Mouse (Mus musculus) adrenal gland (tissue): Measurements from ENCODE around the gene Mill2.
"Not testable (repeated sequence)": the region's sequence is repeated elsewhere in the genome, so short reads cannot be mapped to it uniquely, and the experiment has no call there.

Experiments used
- intact Hi-C: fragments of 180-260 bp; cut with DNase I; formaldehyde crosslinking; loops from one replicate; pipeline ENCODE4 v1.15.1; 2025
- long read RNA-seq, 2 experiments: library from polyadenylated mRNA; unstranded; transcript quantifications; one replicate each; pipeline ENCODE4 v2.0.0; 2020; ENCODE audit warnings: borderline replicate concordance in 1 of 2; ENCODE audit not compliant: insufficient replicate concordance in 1 of 2

The Mill2 gene
- long read RNA-seq, experiment 1, partial matches to known transcripts = 1 of 3 reads
- long read RNA-seq, experiment 1, other reads (novel, unspliced or antisense) = 2 of 3 reads
- long read RNA-seq, experiment 2, partial matches to known transcripts = 0 of 8 reads
- long read RNA-seq, experiment 2, other reads (novel, unspliced or antisense) = 5 of 8 reads

DNA sequence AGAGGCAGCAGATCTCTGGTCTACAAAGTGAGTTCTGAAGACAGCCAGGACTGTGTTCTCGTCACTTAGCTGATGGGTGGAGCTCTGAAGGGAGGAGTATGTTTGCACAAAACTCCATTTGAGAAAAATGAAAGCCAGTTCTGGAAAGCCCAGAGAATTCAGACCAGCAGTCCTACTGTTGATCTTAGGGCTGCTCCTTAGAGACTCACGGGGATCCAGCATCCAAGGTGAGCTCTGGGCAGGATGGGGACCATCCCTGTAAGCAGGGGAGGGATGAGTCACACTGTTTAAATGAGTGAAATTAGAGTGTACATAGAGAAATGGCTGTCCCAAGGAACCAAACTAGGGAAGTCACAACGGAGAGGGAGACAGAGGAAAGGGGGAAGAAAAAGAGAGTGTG lies at the start of gene Mill2:
Gene Mill2, plus strand, starts transcription at position 102 of the 400 bp plus-strand sequence.
- intact Hi-C loops = no loop called here

DNA sequence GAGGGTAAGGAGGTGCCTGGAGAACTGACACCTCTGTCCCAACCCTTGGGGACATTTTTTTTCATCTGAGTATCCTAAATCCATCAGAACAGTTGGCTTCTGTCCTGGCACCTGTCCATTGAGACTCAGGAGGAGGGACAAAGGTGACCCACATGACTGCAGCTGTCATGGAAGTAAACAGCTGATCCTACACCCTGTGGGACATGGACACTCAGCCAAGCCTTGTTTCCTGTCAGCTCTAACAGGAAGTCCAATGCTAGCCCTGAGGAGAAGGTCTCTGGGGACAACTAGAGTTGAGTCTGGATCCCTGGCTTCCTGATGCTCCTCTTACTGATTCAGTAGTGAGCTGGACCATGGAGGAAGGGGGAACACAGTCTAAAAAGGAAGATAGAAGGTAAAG lies 49.1 kb upstream of the Mill2 start:
- intact Hi-C loops = not testable (repeated sequence)

DNA sequence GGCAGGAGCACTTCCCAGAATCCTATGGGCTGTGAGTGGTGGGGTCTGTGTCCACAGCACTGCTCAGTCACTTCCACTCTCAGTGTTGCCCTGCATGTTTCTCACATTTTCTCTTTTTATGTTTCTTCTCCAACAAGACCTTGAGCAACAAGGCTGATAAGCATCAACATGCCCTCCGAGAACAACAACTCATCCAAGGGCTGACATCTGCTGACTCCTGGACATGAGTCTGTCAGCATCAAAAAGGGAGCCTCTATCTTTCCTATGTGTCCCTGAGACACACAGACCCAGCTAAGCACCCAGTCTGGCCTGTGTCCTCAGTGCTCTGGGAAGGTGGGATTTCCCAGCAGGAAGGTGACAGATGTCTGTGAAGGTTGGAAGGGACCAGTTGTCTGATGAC lies 41.3 kb upstream of the Mill2 start, which contains the start of gene Psg19:
Gene Psg19, minus strand, starts transcription at position 101 of the 400 bp plus-strand sequence.
- intact Hi-C loops = no loop called here

DNA sequence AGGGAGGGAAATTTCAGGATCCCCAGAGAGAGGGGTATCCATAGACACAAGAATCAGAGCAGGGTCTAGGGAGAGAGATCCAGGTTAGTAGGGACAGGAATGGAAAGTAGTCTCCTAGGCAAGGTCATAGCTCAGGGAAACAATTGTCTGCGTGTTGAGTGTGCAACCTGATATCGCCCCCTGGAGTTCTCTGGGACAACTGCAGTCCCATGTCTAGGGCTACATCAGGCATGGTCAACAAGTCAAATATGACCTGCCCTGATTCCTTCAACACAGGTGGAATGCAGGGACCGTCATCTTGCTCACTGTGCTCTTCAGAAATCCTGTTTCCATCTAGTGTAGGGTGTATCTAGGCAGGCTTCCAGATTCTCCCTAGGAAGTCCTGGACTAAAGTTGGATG lies 40.6 kb upstream of the Mill2 start:
- intact Hi-C loops = no loop called here

DNA sequence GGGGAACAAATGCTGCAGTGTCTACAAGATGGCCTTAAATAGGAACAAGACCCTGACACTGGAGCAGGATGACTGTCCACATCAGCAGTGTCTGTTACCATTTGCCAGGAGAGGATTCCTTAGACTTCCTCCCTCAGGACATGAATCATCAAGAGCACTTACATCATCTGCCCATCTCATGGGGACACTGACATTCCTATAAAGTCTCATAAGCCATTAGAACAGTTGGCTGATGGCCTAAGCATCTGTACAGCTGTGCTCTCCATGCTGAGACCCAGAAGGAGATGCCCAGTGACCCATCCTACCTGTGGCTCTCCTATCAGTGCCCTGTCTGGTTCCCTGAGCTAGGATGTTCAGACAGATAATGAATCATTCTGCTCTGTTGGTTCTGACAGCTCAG lies 36.2 kb upstream of the Mill2 start:
- intact Hi-C loops = no loop called here

DNA sequence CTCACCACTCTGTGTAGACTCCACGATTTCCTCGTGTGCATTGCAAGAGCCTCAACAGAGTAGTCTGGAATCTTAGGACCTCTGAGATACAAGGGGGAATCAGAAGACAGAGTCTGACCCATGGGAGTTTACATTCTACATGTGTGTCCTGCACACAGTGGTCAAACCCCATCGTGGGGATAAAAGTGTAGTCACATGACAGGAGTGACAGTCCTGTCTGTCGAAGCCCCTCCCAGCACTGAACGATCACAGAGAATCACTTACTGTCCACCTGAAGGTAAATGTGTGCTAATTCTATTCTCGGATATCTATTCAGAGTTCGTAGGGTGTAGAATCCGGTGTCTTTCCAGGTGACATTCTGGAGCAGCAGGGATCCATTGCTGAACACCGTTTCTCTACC lies 21.5 kb upstream of the Mill2 start:
- intact Hi-C loops = no loop called here

DNA sequence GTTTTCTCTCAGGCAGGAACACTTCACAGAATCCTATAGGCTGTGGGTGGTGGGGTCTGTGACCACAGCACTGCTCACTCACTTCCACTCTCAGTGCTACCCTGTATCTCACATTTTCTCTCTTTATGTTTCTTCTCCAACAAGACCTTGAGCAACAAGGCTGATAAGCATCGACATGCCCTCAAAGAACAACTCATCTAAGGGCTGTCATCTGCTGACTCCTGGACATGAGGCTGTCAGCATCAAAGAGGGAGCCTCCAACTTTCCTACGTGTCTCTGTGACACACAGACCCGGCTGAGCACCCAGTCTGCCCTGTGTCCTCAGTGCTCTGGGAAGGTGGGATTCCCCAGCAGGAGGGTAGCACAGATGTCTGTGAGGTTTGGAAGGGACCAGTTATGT lies 18.3 kb upstream of the Mill2 start, which contains the start of gene Psg17:
Gene Psg17, minus strand, starts transcription at position 101 of the 400 bp plus-strand sequence.
- intact Hi-C loops = no loop called here

DNA sequence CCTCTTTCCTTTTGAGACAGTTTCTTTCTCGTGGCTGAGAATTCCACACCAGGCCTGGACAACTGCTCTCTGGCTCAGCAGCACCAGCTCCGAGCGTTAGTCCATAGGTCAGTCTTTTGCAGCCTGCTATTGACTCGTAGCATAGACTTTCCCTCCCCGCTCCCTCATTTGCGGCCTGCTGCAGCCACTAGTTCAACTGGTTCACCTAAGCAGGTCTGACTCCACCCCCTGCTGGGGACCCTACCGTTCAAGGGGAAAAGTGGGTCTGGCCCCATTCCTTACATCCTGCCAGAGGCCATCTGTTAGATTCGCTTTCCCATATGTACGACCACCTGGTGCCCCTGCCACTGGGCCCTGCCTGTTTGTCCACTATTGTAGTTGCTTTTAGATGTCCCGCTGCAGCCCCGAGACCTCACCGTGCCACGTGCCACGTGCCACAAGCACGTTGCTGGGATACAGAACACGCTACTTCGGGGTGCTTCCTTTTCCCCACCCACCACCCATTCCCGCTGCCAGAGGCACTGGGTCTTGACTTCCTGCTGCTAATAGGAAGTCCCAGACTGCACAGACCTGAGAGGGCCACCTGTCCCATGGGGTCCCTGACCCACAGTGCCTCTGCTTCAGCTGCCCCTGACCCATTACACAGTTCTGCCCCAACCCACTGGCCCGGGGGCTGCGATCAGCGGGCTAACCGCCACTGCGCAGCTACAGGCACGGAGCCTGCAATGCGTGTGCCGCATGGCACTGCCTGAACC lies 11.8 kb upstream of the Mill2 start:
- intact Hi-C loops = loop anchor here (2.0 kb wide), 1 partner anchor 45 kb away; no protein-coding TSS in a partner anchor

DNA sequence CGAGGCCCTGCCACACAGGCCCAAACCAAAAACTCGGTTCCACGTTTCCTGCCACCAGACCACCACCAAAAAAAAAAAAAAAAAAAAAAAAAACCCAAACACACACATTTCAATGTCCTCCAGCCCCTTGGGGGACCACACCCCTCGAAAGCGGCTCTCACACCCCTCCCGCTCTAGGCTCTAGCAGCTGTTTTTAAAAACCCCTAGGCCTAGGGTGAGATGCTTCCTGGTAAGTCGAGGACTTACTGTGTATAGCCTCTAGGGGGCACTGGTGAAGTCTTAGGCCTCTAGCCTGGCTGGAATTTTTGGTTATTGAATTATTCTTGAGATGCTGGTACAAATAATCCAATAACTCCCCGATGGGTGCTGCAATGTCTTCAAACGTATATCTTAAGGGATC lies 11.2 kb upstream of the Mill2 start:
- intact Hi-C loops = loop anchor here (2.0 kb wide), 1 partner anchor 44 kb away; no protein-coding TSS in a partner anchor

DNA sequence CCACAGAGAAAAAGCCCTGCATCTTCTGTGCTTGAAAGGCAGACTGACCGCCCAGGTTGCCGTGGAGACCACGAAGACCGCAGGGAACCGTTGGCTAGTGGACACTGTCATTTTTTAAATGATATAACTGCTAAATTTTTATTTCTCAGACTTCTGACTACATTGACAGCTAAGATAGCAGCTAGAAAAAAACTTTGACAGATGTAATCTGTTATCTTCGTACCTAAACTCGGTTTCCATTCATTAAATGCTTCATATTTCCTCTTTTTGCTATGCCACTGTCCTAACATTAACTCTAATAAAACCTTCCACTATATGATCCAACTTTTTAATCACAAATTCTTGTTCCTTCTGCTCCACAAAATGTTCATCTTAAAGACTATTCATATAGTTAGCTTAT lies 10.2 kb upstream of the Mill2 start:
- intact Hi-C loops = loop anchor here (2.0 kb wide), 1 partner anchor 43 kb away; no protein-coding TSS in a partner anchor

DNA sequence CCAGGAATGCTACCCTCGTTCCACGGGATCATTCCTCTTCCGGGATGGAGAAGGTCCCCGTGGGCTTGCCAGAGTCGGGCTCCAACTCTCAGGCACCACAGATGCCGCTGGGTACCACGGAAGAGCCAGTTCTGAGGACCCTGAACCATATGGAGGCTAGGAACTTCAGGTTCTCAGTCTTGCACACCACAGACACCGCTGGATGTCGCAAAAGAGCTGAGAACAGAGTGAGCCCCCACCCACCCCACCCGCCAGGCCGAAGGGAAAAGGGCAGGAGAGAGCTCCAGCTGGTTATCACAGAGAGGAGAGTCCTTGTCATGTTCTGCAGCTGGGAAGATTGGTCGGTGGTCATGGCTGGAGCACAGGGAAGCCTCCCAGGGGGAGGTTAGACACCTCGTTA lies 7.5 kb upstream of the Mill2 start:
- intact Hi-C loops = no loop called here

DNA sequence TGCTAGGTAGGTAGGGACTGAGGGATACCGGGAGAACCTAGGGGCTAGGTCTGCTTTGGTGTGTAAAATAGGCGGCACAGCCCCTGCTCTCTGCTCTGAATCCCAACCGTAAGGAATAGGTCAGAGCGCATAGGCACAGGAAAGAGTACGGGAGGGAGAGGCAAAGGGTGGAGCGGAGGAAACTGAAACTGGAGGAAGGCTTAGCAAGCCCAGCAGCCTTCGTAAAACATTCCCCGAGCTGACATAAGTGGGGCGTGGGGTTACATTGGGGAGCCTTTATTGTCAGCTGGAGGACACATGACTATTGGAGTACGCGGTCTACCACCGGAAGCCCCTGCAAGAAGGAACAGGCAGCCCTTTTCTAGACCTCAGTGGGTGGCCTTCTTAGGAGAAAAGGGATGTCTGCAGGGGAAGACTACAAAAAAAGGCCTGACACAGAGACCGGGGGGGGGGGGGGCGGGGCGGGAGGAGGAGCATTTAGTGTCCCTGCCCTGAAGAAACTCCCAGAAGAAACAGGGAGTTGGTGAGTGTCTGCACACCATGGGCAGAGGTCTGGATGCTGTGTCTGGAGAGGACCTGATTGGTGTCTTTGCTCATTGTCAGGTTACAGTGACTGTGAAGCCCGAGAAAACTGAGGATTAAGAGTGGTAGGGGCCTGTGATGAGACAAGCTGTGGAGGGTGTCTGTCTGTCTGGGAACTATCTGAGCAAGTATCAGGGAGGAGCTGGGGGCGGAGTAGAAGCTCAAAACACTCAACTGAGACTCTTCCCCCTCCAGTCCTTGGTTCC lies 814 bp downstream of the Mill2 start:
- intact Hi-C loops = no loop called here

DNA sequence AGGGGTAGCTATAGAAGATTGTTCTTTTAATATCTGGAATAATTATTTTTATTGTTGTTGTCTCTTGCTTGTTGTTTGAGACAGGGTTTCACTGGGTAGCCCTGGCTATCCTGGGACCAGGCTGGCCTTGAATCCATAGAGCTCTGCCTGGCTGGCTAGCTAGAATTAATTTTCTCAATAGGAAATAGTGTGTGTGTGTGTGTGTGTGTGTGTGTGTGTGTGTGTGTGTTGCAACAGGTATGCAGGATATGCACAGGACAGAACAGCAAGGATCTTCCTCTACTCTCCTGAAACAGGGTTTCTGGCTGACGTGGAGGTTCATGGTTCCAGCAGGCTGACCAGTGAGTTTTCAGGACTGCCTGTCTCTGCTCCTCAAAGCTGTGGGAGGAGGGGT lies 1.4 kb downstream of the Mill2 start:
- intact Hi-C loops = no loop called here

DNA sequence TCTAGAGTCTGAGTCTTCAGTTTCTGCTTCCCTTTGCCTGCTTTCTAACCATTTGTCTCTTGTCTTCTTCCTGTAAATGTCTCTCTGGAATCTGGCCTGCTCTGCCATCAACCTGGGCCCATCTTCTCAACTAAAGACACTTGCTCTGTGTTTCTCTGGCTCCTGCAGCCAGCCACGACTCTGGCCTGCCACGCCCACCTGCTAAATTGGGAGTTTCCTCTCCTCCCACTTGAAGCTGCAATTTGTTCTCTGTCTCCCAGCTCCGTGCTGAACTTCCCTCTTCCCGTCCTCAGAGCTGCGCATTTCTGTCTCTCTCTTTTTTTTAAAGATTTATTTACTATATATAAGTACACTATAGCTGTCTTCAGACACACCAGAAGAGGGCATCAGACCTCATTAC lies 5.0 kb downstream of the Mill2 start:
- intact Hi-C loops = no loop called here

DNA sequence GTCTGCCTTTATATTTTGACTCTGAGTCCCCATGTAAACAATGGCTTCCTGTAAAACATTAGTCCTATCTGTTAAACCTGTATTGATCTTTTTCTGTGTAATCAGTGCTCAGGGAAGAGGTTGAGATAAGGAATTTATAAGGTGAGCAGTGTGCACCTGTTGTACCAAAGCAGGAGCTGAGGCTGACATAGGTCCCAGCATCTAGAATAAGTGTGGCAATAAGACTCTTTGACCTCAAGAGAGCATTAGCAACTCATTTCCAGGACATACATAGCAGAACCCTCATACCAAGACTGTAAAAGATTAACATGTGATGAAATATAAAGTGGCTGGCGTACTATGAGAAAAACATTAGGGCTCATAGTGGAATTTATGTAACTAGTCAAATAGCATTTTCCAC lies 8.6 kb downstream of the Mill2 start:
- intact Hi-C loops = no loop called here

DNA sequence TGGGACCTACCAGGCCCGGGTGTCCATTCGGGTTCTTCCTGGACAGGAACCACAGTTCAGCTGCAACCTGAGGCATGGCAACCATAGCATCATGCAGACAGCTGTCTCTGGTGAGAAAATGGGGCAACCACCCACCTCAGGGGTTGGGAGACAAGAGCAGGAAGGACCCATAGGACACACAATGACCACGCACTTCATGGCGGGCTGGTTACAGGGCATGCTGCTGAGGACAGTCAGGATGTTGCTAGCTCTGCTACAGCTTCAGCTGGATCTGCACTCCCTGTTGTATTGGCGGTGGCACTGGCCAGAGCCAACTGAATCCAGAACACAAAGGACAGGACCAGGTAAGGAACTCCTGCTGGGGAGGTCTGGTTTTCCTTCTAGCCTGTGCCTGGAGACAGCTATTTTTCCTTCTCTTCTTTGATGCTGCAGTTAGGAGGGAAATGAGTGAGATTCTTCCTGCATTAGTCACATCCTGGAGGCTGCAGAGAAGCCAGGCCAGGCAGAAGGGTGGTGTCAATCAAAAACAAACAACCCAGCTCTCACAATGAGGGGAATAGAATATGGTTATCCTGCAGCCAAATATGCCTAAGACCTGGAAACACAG lies 18.6 kb downstream of the Mill2 start:
- intact Hi-C loops = no loop called here

DNA sequence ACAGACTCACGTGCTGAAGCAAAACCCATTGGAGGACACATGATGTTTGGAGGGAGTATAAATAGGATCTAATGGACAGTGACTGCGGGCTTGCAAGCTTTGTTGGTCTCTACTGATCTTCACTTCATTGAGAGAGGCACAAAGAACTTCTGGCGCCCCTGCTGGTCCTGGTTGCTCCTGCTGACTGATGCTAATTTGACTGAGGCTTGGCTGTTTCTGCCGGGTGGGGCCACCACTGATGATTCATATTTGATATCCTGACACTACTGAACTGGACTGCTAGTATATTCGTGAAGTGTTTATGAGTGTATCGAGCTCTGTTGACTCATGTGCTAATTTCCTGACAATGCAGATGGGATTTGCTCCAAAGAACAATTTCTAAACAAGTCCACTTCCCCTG lies 23.0 kb downstream of the Mill2 start:
- intact Hi-C loops = no loop called here

DNA sequence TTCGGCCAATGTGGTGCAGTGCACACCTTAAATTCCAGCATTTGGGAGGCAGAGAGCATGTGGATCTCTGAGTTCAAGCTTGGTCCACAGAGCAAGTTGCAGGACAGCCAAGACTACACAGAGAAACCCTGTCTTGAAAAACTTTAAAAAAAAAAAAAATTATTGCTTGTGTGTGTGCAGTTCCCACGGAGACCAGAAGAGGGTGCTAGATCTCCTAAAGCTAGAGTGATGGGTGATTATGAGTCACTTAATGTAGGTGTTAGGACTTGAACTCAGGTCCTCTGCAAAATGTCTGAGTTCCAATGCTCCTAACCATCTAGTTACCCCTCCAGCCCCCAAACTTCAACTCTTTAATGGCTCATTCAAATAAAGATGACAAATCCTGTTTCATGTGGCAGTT lies 28.7 kb downstream of the Mill2 start:
- intact Hi-C loops = no loop called here

DNA sequence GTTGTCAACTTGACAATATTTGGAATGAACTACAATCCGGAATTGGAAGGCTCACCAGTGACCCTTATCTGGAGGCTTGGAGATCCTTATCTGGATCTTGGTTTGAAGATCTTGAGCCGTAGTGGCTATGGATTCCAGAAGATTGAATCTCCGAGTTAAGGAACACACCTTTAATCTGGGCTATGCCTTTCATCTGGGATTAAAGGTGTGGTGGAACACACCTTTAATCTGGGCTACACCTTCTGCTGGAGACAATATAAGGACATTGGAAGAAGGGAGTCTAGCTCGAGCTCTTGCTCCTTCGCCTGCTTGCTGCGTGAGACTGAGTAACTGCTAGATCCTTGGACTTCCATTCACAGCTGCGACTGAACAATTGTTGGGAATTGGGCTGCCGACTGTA lies 31.3 kb downstream of the Mill2 start, which contains the start of gene Pglyrp1:
Gene Pglyrp1, plus strand, starts transcription at position 301 of the 400 bp plus-strand sequence.
- intact Hi-C loops = not testable (repeated sequence)

DNA sequence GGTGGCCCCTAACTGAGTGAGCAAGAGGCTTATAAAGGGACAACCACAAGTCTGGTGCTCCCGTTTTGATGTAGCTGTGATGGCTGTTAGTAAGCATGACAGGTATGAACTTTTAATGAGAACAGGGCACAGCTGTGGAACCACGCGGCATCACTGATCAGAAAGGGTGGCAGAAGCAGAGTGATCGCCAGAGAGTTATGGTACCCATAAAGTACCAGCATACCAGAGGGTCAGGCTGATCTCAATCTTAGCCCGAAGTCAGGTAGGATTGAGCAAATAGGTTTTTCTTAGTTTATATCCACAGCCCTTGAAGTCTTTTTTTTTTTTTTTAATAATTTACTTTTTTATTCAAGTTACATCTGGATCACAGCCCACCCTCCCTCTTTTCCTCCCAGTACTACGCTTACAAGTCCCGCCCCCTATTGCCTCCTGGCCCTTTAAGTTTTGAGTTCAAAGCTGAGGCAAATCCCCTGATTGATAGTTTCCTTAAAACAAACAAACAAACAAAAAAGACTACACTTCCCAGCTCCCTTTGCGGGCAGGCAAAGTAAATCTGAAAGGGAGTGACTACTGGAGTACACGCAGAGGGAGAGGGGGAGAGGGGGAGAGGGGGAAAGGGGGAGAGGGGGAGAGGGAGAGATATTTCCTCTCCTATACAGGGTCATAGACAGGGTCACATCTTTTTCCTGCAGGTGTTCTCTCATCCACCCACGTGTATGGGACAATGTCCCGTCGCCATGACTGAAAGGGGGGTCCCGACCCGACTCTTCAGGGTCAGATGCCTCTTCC lies 32.4 kb downstream of the Mill2 start:
- intact Hi-C loops = loop anchor here (2.0 kb wide), 1 partner anchor 43 kb away; no protein-coding TSS in a partner anchor

DNA sequence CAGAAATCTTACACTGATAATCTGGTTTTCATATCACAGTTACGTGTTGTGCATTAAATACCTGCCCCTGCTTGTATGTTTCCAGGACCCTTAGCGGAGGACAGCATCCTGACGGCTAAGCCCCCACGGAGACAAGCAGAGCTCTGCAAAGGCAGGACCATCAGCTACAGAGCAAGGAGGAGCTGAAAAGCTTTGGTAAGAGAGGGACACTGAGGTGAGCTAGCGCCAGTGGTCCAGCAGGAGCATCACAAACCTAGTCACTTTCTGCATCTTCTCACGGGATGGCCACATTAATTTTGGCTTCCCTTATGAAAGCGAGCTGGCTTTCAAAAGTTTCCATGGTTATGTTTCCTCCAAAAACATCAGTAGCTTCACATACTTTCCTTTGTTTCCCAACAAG lies 33.0 kb downstream of the Mill2 start:
- intact Hi-C loops = loop anchor here (1.0 to 2.0 kb wide), 2 partner anchors 44 to 124 kb away; no protein-coding TSS in a partner anchor
